Mouse (Mus musculus): ENCODE results near the gene Zkscan14.

- no peak for TF ChIP-seq POLR2A (IDR thresholded peaks at IDR 0.05; ENCODE audit: extremely low read depth, insufficient read depth, low read length)
- TF ChIP-seq CTCF (IDR thresholded peaks at IDR 0.05; ENCODE audit: extremely low read depth, insufficient read depth, low read length) = no peak
Measured at GRCm38 (mm10) chr5:145211340-145211739, 9.7 kb upstream of the Zkscan14 start.
